In genomic region chr4:100411841-100412539, GRCm38 (mm10) we compare ENCODE assay signal across 16 mouse cellular contexts.
DNase-seq lines count a peak whose midpoint lies in the region; ATAC-seq and TF ChIP-seq lines count a peak whose summit lies in the region.
"Had no signal": no experiment of that assay in that cellular context is flagged by ENCODE, and none has a peak within 500 bp of the region (broad histone marks: within the 10 kb centered on the region; RNA-seq: fewer than 3 reads in every experiment).

No protein-coding gene starts in this region.

- H3K9ac ChIP-seq in forebrain, embryonic 13.5 days, result no peak overlapping the region
- no peak overlapping the region for H3K9ac ChIP-seq in ES-E14 (ENCODE audit: insufficient read depth, low read depth, low read length, poor library complexity, severe bottlenecking)
- no peak overlapping the region for H3K9ac ChIP-seq in embryonic facial prominence, embryonic 14.5 days (ENCODE audit: low read depth, low read length)
- H3K9ac ChIP-seq in midbrain, embryonic 14.5 days (replicated peaks; ENCODE audit: low read length), result no peak overlapping the region
- H3K9ac ChIP-seq: heart, embryonic 12.5 days; limb, embryonic 13.5 days; liver, embryonic 15.5 days had no signal

- in situ Hi-C loops in ES-E14 (cut with MboI; ENCODE audit: low sequenced_read_pairs in 2 of 2, unreplicated experiment in 2 of 2), result no loop called here

- peak; percentile 33; the same call in 1 of the 2 replicates for ATAC-seq in forebrain, embryonic 13.5 days
- ATAC-seq in embryonic facial prominence, embryonic 14.5 days (ENCODE audit: low read depth), result 0 out of 2 replicates have a peak, but pooled peaks have one; percentile 35
- no peak; the same call in 1 of the 2 replicates for ATAC-seq in midbrain, embryonic 14.5 days (ENCODE audit: low FRiP score, low TSS enrichment)

- WGBS in forebrain, embryonic 13.5 days, result 22% methylated on average over 13 of the region's 13 CpGs
- 45% methylated on average over 13 of the region's 13 CpGs for WGBS in forebrain, embryonic 10.5 days
- WGBS in embryonic facial prominence, embryonic 14.5 days, result 56% methylated on average over 13 of the region's 13 CpGs
- 13% methylated on average over 13 of the region's 13 CpGs for WGBS in midbrain, embryonic 14.5 days

- no peaks in the 10 kb centered on the region for H3K27me3 ChIP-seq in forebrain, embryonic 13.5 days
- H3K27me3 ChIP-seq in forebrain, embryonic 10.5 days (ENCODE audit: poor library complexity, severe bottlenecking), result no peaks in the 10 kb centered on the region
- H3K27me3 ChIP-seq in embryonic facial prominence, embryonic 14.5 days (replicated peaks; ENCODE audit: control insufficient read depth, insufficient read depth, low read length), result no peaks in the 10 kb centered on the region
- H3K27me3 ChIP-seq in midbrain, embryonic 14.5 days (ENCODE audit: control insufficient read depth, insufficient read depth, low read length), result no peaks in the 10 kb centered on the region
- H3K27me3 ChIP-seq: liver, embryonic 15.5 days had no signal

- H3K27ac ChIP-seq in forebrain, embryonic 13.5 days, result no peak overlapping the region
- no peak overlapping the region for H3K27ac ChIP-seq in forebrain, embryonic 10.5 days
- no peak overlapping the region for H3K27ac ChIP-seq in ES-E14 (ENCODE audit: insufficient read depth, low read depth, low read length, poor library complexity, severe bottlenecking)
- no peak overlapping the region for H3K27ac ChIP-seq in embryonic facial prominence, embryonic 14.5 days (replicated peaks; ENCODE audit: low read depth, low read length)
- no peak overlapping the region for H3K27ac ChIP-seq in midbrain, embryonic 14.5 days (replicated peaks; ENCODE audit: low read depth, low read length)
- H3K27ac ChIP-seq in gastrocnemius, adult 2 months, result no peak overlapping the region
- H3K27ac ChIP-seq: limb, embryonic 13.5 days; liver, embryonic 15.5 days had no signal

- H3K36me3 ChIP-seq in forebrain, embryonic 13.5 days (ENCODE audit: poor library complexity, severe bottlenecking), result no peaks in the 10 kb centered on the region
- H3K36me3 ChIP-seq in forebrain, embryonic 10.5 days (replicated peaks), result peaks cover 4% of the 10 kb centered on the region; the same call in 1 of the 2 replicates
- no peaks in the 10 kb centered on the region for H3K36me3 ChIP-seq in ES-E14 (ENCODE audit: control insufficient read depth, insufficient read depth, low read length, poor library complexity, severe bottlenecking)
- peaks cover 14% of the 10 kb centered on the region; the same call in 1 of the 2 replicates for H3K36me3 ChIP-seq in embryonic facial prominence, embryonic 14.5 days (ENCODE audit: control insufficient read depth, insufficient read depth, low read length)
- H3K36me3 ChIP-seq in midbrain, embryonic 14.5 days (ENCODE audit: control insufficient read depth, insufficient read depth, low read length), result no peaks in the 10 kb centered on the region
- H3K36me3 ChIP-seq: liver, embryonic 15.5 days had no signal

- H3K4me2 ChIP-seq in forebrain, embryonic 13.5 days, result peak overlapping the region; percentile 2; the same call in 1 of the 2 replicates
- no peak overlapping the region for H3K4me2 ChIP-seq in embryonic facial prominence, embryonic 14.5 days (ENCODE audit: low read depth, low read length)
- H3K4me2 ChIP-seq in midbrain, embryonic 14.5 days (ENCODE audit: low read length), result 0 out of 2 replicates have a peak overlapping the region, but pooled peaks have one; percentile 8
- H3K4me2 ChIP-seq: heart, embryonic 12.5 days; limb, embryonic 13.5 days; liver, embryonic 15.5 days had no signal

- no peak overlapping the region for H3K4me3 ChIP-seq in forebrain, embryonic 13.5 days
- H3K4me3 ChIP-seq in forebrain, embryonic 10.5 days, result no peak overlapping the region
- no peak overlapping the region for H3K4me3 ChIP-seq in ES-E14 (ENCODE audit: insufficient read depth in 1 of 2, low read depth in 1 of 2, low read length in 2 of 2, poor library complexity in 1 of 2, severe bottlenecking in 1 of 2)
- no peak overlapping the region for H3K4me3 ChIP-seq in embryonic facial prominence, embryonic 14.5 days (ENCODE audit: low read depth, low read length)
- no peak overlapping the region for H3K4me3 ChIP-seq in midbrain, embryonic 14.5 days (replicated peaks; ENCODE audit: low read depth, low read length)
- no peak overlapping the region for H3K4me3 ChIP-seq in gastrocnemius, adult 2 months
- H3K4me3 ChIP-seq: heart, embryonic 12.5 days; limb, embryonic 13.5 days; liver, embryonic 15.5 days had no signal

- TF ChIP-seq CTCF in gastrocnemius, adult 2 months (IDR thresholded peaks at IDR 0.05), result no peak

- no peak for DNase-seq in forebrain, embryonic 10.5 days (ENCODE audit: extremely low spot score, low spot score)
- peak; percentile 12 for DNase-seq in ES-E14 (ENCODE audit: low read depth, low spot score)
- DNase-seq in embryonic facial prominence, embryonic 14.5 days (ENCODE audit: low spot score), result no peak
- DNase-seq in midbrain, embryonic 14.5 days, result peak; percentile 24
- DNase-seq in gastrocnemius, adult 2 months, result no peak
- no peak for DNase-seq in urinary bladder, postnatal 25 days (ENCODE audit: low spot score)
- DNase-seq in cerebellum, adult 11-12 months, result no peak
- DNase-seq: adrenal gland, postnatal 14 days; cerebellum, adult 9-10 months; gastrocnemius, postnatal 14 days; lung, postnatal 14 days; right cerebral cortex, postnatal 4 days had no signal

- H3K9me3 ChIP-seq in forebrain, embryonic 13.5 days (replicated peaks), result no peaks in the 10 kb centered on the region
- no peaks in the 10 kb centered on the region for H3K9me3 ChIP-seq in forebrain, embryonic 10.5 days
- H3K9me3 ChIP-seq in ES-E14 (ENCODE audit: control insufficient read depth, insufficient read depth, low read depth, low read length), result no peaks in the 10 kb centered on the region
- H3K9me3 ChIP-seq in embryonic facial prominence, embryonic 14.5 days (ENCODE audit: control insufficient read depth, low read length), result 0 out of 2 replicates have a peak, but pooled peaks cover 3% of the 10 kb centered on the region
- no peaks in the 10 kb centered on the region for H3K9me3 ChIP-seq in midbrain, embryonic 14.5 days (ENCODE audit: control insufficient read depth, low read length)
- H3K9me3 ChIP-seq: limb, embryonic 13.5 days; liver, embryonic 15.5 days had no signal

- peaks cover 3% of the 10 kb centered on the region; the same call in 1 of the 2 replicates for H3K4me1 ChIP-seq in forebrain, embryonic 13.5 days
- H3K4me1 ChIP-seq in forebrain, embryonic 10.5 days, result peaks cover 30% of the 10 kb centered on the region
- peaks cover 0 to 3% of the 10 kb centered on the region in 2 experiments; a peak in 2 of 4 replicates for H3K4me1 ChIP-seq in ES-E14 (ENCODE audit: control insufficient read depth in 2 of 2, insufficient read depth in 2 of 2, low read length in 2 of 2, poor library complexity in 1 of 2)
- H3K4me1 ChIP-seq in embryonic facial prominence, embryonic 14.5 days (ENCODE audit: control insufficient read depth, insufficient read depth, low read length), result no peaks in the 10 kb centered on the region
- H3K4me1 ChIP-seq in midbrain, embryonic 14.5 days (ENCODE audit: control insufficient read depth, insufficient read depth, low read length), result 0 out of 2 replicates have a peak, but pooled peaks cover 2% of the 10 kb centered on the region
- H3K4me1 ChIP-seq: heart, embryonic 12.5 days; liver, embryonic 15.5 days had no signal

- intact Hi-C loops in gastrocnemius, adult 2 months (cut with DNase I), result no loop called here

TF ChIP-seq in ES-E14, 5 proteins besides CTCF, POLR2A, EP300 and RAD21:
- TF ChIP-seq HCFC1 (IDR thresholded peaks at IDR 0.05; ENCODE audit: borderline replicate concordance, insufficient read depth, low read length) (no peak), MAFK (IDR thresholded peaks at IDR 0.05; ENCODE audit: insufficient read depth, low read depth, low read length) (no peak), ZNF384 (IDR thresholded peaks at IDR 0.05; ENCODE audit: low read depth, low read length) (no peak), CHD2 (IDR thresholded peaks at IDR 0.05; ENCODE audit: low read depth, low read length) (no peak), ZC3H11A (IDR thresholded peaks at IDR 0.05; ENCODE audit: borderline replicate concordance, low read depth, low read length) (no peak)

Comparison
In these comparisons a context has a peak if more than half of its experiments do, and no peak if none do; other contexts are left out.
1. DNase-seq: peak in ES-E14 (single experiment) and midbrain, embryonic 14.5 days (single experiment); none in forebrain, embryonic 10.5 days (single experiment), embryonic facial prominence, embryonic 14.5 days (single experiment), gastrocnemius, adult 2 months (single experiment), urinary bladder, postnatal 25 days (single experiment) and cerebellum, adult 11-12 months (single experiment).